Mouse (Mus musculus): ENCODE measurements around the gene Cxcl15. TPM values are rescaled to one million over a fixed set of nuclear protein-coding genes. Genes with fewer than 3 reads are reported as not detected.

Cxcl15 gene
- total and polyA plus RNA-seq, 2 experiments from 2014 or later, result 0.08 to 0.19 TPM

- no peak for TF ChIP-seq EP300 (IDR thresholded peaks at IDR 0.05; ENCODE audit: low read depth)
- TF ChIP-seq CTCF (IDR thresholded peaks at IDR 0.05; ENCODE audit: low read depth), result no peak
- DNase-seq (ENCODE audit: low spot score) (no peak), ATAC-seq (ENCODE audit: insufficient read depth, low read depth) (no peak)
- H3K4me3 ChIP-seq (ENCODE audit: low read depth, low read length), result no peak overlapping the region
- no peak overlapping the region for H3K4me2 ChIP-seq (ENCODE audit: low read depth, low read length)
- no peaks in the 10 kb centered on the region for H3K36me3 ChIP-seq (replicated peaks; ENCODE audit: control insufficient read depth, insufficient read depth, low read length)
- H3K9me3 ChIP-seq (replicated peaks; ENCODE audit: control insufficient read depth, low read length), result no peaks in the 10 kb centered on the region
- no peak overlapping the region for H3K27ac ChIP-seq (ENCODE audit: low read depth)
- H3K27me3 ChIP-seq (ENCODE audit: control insufficient read depth, insufficient read depth, low read length), result peaks cover 13% of the 10 kb centered on the region
- peaks cover 13% of the 10 kb centered on the region; the same call in 1 of the 2 replicates for H3K4me1 ChIP-seq (ENCODE audit: control insufficient read depth, insufficient read depth)
- H3K9ac ChIP-seq (replicated peaks; ENCODE audit: low read depth, low read length), result no peak overlapping the region
- 86% methylated on average over 2 of the region's 2 CpGs for WGBS
Observed at GRCm38 (mm10) chr5:90760844-90761243, 33.5 kb upstream of the Cxcl15 start.

DNA sequence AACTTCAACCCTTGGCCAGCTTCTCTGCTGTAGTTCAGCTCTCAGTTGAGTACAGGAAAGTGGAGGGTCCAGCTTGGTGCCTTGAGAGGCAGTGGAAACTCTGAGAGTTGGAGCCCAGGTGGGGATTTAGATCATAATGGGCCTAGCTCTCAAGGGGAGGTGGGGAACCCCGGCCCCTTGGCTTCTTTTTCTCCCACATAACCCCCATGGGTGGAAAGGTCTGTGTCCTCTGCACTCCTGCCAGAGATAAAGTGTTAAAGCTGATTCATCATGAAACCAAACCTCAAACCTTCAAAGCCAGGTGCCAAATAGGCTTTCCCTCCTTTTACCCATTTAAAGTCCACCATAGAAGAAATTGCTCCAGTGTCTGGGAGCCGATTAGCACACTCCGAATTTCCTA, 32.5 kb upstream of the Cxcl15 start:
- Histone ChIP-seq H3K36me3 (replicated peaks; ENCODE audit: control insufficient read depth, insufficient read depth, low read length) (no peaks in the 10 kb centered on the region), H3K9ac (replicated peaks; ENCODE audit: low read depth, low read length) (no peak overlapping the region), H3K9me3 (replicated peaks; ENCODE audit: control insufficient read depth, low read length) (no peaks in the 10 kb centered on the region), H3K4me1 (ENCODE audit: control insufficient read depth, insufficient read depth) (peaks cover 13% of the 10 kb centered on the region; the same call in 1 of the 2 replicates), H3K27me3 (ENCODE audit: control insufficient read depth, insufficient read depth, low read length) (peaks cover 13% of the 10 kb centered on the region), H3K4me3 (ENCODE audit: low read depth, low read length) (no peak overlapping the region), H3K27ac (ENCODE audit: low read depth) (no peak overlapping the region), H3K4me2 (ENCODE audit: low read depth, low read length) (no peak overlapping the region)
- no peak for TF ChIP-seq EP300 (IDR thresholded peaks at IDR 0.05; ENCODE audit: low read depth)
- TF ChIP-seq CTCF (IDR thresholded peaks at IDR 0.05; ENCODE audit: low read depth), result no peak
- ATAC-seq (ENCODE audit: insufficient read depth, low read depth) (no peak), DNase-seq (ENCODE audit: low spot score) (no peak)
- 78% methylated on average over 3 of the region's 3 CpGs for WGBS

DNA sequence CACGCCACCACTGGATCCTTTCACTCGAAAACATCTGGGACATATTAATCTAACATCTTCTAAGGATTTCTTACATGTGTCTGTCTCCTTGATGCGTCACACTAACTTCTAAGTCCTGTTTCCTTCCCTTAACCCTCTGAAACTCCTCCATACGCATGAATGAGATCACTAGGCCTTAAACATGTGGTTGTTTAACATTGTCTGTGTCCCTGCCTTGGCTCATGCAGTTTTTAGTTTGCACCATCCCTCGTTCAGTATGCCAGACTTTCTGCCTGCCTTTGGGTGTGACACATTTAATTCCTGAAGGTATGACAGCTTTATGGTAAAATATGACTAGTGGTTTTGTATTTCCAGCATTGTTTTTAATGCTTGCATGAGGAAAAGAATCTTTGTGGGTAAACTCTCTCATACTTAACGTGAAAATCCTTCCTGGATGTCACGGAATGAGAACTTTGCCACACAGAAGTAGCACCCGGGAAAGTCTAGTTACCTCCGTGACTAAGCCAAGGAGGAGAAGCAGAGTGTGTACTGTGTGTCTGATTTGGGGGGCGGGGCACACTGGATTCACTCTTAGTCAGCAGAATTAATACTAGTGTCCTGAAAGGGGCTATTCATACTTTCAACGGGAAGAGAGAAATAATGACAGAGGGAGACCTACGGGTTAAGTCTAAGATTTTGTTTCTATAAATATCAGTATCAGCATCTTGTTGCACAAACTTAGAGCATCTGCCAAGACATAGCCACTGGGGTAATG, 30.2 kb upstream of the Cxcl15 start:
- ATAC-seq (ENCODE audit: insufficient read depth, low read depth) (no peak), DNase-seq (ENCODE audit: low spot score) (no peak)
- WGBS, result 72% methylated on average over 12 of the region's 12 CpGs
- Histone ChIP-seq H3K36me3 (replicated peaks; ENCODE audit: control insufficient read depth, insufficient read depth, low read length) (no peaks in the 10 kb centered on the region), H3K4me3 (ENCODE audit: low read depth, low read length) (no peak overlapping the region), H3K27me3 (ENCODE audit: control insufficient read depth, insufficient read depth, low read length) (peaks cover 9% of the 10 kb centered on the region), H3K4me1 (ENCODE audit: control insufficient read depth, insufficient read depth) (peaks cover 3% of the 10 kb centered on the region; the same call in 1 of the 2 replicates), H3K27ac (ENCODE audit: low read depth) (no peak overlapping the region), H3K9me3 (replicated peaks; ENCODE audit: control insufficient read depth, low read length) (no peaks in the 10 kb centered on the region), H3K9ac (replicated peaks; ENCODE audit: low read depth, low read length) (no peak overlapping the region), H3K4me2 (ENCODE audit: low read depth, low read length) (no peak overlapping the region)
- no peak for TF ChIP-seq CTCF (IDR thresholded peaks at IDR 0.05; ENCODE audit: low read depth)
- no peak for TF ChIP-seq EP300 (IDR thresholded peaks at IDR 0.05; ENCODE audit: low read depth)

GRCm38 (mm10) chr5:90765821-90766606, 28.3 kb upstream of the Cxcl15 start:
- Histone ChIP-seq H3K27me3 (ENCODE audit: control insufficient read depth, insufficient read depth, low read length) (no peaks in the 10 kb centered on the region), H3K9ac (replicated peaks; ENCODE audit: low read depth, low read length) (no peak overlapping the region), H3K4me3 (ENCODE audit: low read depth, low read length) (no peak overlapping the region), H3K9me3 (replicated peaks; ENCODE audit: control insufficient read depth, low read length) (no peaks in the 10 kb centered on the region), H3K4me2 (ENCODE audit: low read depth, low read length) (no peak overlapping the region), H3K4me1 (ENCODE audit: control insufficient read depth, insufficient read depth) (no peaks in the 10 kb centered on the region), H3K27ac (ENCODE audit: low read depth) (no peak overlapping the region), H3K36me3 (replicated peaks; ENCODE audit: control insufficient read depth, insufficient read depth, low read length) (no peaks in the 10 kb centered on the region)
- WGBS, result 56% methylated on average over 8 of the region's 8 CpGs
- DNase-seq (ENCODE audit: low spot score), result no peak
- no peak for TF ChIP-seq CTCF (IDR thresholded peaks at IDR 0.05; ENCODE audit: low read depth)
- no peak for TF ChIP-seq EP300 (IDR thresholded peaks at IDR 0.05; ENCODE audit: low read depth)
- ATAC-seq (ENCODE audit: insufficient read depth, low read depth), result no peak

DNA sequence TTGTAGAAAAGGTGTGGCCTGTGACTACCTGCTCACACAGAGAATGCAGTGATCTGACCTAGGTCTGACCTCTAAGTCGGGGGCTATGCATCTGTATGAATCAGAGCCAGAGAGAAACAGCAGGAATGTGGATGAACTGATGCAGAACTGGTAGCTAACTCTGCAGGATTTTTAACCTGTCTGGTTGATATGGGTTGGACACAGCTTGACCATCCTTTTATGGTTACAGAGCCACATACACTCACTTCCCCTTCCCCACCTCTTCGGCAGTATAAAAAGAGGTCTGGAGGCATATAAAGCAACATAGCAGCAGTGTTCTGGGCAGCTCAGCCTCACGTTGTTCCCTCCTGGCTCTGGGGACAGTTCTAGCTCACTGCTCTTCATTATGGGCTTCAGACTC, 26.1 kb upstream of the Cxcl15 start, which contains the start of gene Ppbp:
TSS of gene Ppbp (plus strand) at position 301 of the 400 bp plus-strand sequence.
- 60% methylated on average over 3 of the region's 3 CpGs for WGBS
- ATAC-seq (ENCODE audit: insufficient read depth, low read depth) (no peak), DNase-seq (ENCODE audit: low spot score) (no peak)
- H3K4me1 ChIP-seq (ENCODE audit: control insufficient read depth, insufficient read depth), result no peaks in the 10 kb centered on the region
- H3K4me3 ChIP-seq (ENCODE audit: low read depth, low read length), result no peak within 1 kb of the TSS
- no peaks in the 10 kb centered on the region for H3K9me3 ChIP-seq (replicated peaks; ENCODE audit: control insufficient read depth, low read length)
- no peak for TF ChIP-seq EP300 (IDR thresholded peaks at IDR 0.05; ENCODE audit: low read depth)
- TF ChIP-seq CTCF (IDR thresholded peaks at IDR 0.05; ENCODE audit: low read depth), result no peak
- H3K27me3 ChIP-seq (ENCODE audit: control insufficient read depth, insufficient read depth, low read length), result no peaks in the 10 kb centered on the region
- H3K36me3 ChIP-seq (replicated peaks; ENCODE audit: control insufficient read depth, insufficient read depth, low read length), result no peaks in the 10 kb centered on the region
- H3K4me2 ChIP-seq (ENCODE audit: low read depth, low read length), result no peak within 1 kb of the TSS
- H3K9ac ChIP-seq (replicated peaks; ENCODE audit: low read depth, low read length), result no peak within 1 kb of the TSS
- no peak within 1 kb of the TSS for H3K27ac ChIP-seq (ENCODE audit: low read depth)
